Mouse (Mus musculus) skeletal muscle tissue, postnatal 0 days (tissue): ENCODE data around the gene Clip2. TPM values are rescaled to one million over a fixed set of nuclear protein-coding genes. Genes with fewer than 3 reads are reported as not detected.

Experiments
- microRNA-seq, 2 experiments: library from miRNA; unstranded; fragments of <30 nt; microRNA quantifications; one replicate each; pipeline ENCODE4; 2016
- polyA plus RNA-seq: library from polyadenylated mRNA; unstranded; fragments of >200 nt; fragmentation: Nextera tagmentation; extraction: Ambion mirVana; gene quantifications from 2 replicates; pipeline ENCODE4 v1.2.1, GENCODE M21; 2015

Gene Clip2
- polyA plus RNA-seq, result 0.81 and 1.0 TPM in 2 replicates

GRCm38 (mm10) chr5:134552110-134552972 is at the start of gene Clip2:
Gene Clip2, minus strand, starts transcription at chr5:134552434.

GRCm38 (mm10) chr5:134581146-134581545 is 28.9 kb upstream of the Clip2 start, which contains the start of gene Rfc2:
Gene Rfc2, plus strand, starts transcription at chr5:134581366.

DNA sequence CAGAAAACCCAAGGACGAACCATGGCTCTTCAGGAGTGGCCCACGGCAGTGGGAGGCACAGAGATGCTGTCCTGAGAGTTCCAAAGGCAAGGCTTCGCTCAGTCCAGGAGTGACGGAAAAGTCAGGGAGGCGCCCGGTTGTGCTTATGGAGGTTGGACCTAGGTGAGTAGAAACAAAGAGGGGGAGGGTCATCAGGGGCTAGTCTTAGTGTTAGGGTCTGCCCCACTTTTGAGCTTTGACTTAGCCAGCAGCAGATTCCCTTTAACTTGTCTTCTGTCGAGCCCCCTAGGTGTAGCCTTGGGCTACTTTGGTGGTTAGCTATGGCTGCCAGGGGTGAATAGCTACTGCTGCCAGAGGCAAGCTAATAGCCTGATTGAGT is 7.8 kb upstream of the Clip2 start, which contains the start of gene Syna:
TSS of gene Syna (minus strand) at position 101 of the 379 bp plus-strand sequence.

DNA sequence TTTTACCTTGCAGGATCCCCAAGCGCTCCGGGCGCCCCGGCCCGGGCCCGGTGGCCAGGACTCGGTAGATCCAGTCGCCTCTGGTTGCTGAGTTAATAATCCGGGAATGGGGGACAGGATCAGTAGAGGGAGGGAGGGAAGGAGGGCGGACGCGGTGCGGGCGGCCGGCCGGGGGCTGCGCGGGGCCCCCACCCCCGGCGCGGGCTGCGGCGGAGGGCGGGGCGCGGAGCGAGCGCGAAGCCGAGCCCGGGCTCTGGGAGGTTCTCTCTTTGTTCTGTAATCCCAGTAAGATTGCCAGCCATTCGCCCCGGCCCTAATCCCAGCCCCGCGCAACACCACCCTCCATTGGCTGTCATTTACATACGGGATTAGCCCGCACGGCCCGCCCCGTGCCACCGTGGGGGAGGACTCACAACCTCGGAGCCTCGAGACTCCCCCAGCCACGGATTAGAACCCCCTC is 95.7 kb downstream of the Clip2 start, which contains the start of gene Gtf2ird1:
TSS of gene Gtf2ird1 (minus strand) at position 214 of the 460 bp plus-strand sequence.

Small RNA genes lying within 50 kb of the gene (microRNA-seq; reads per million reads assigned to microRNA genes)
- 0 reads per million in 2 experiments for gene Gm26340
- 0 reads per million in 2 experiments for gene Mir7228

Other genes starting within 250 kb of the Clip2 start
- 69.2 and 73.2 TPM in 2 replicates for gene Gtf2i, start 237.7 kb downstream of the Clip2 start, polyA plus RNA-seq
- 29.4 and 29.8 TPM in 2 replicates for gene Gtf2ird1, start 95.7 kb downstream of the Clip2 start, polyA plus RNA-seq
- not detected in 2 replicates for gene Syna, start 7.7 kb upstream of the Clip2 start, polyA plus RNA-seq
- gene Rfc2, start 28.9 kb upstream of the Clip2 start, polyA plus RNA-seq, result 56.0 and 70.7 TPM in 2 replicates
- gene Lat2, start 62.6 kb upstream of the Clip2 start, polyA plus RNA-seq, result 8.4 and 9.7 TPM in 2 replicates
- gene Eif4h, start 87.1 kb upstream of the Clip2 start, polyA plus RNA-seq, result 199 and 204 TPM in 2 replicates
- gene Limk1, start 136.2 kb upstream of the Clip2 start, polyA plus RNA-seq, result 1.8 and 2.3 TPM in 2 replicates
- 96.2 and 144 TPM in 2 replicates for gene Eln, start 194.9 kb upstream of the Clip2 start, polyA plus RNA-seq